9 mouse cellular contexts compared by ENCODE assay signal in the genomic region with DNA sequence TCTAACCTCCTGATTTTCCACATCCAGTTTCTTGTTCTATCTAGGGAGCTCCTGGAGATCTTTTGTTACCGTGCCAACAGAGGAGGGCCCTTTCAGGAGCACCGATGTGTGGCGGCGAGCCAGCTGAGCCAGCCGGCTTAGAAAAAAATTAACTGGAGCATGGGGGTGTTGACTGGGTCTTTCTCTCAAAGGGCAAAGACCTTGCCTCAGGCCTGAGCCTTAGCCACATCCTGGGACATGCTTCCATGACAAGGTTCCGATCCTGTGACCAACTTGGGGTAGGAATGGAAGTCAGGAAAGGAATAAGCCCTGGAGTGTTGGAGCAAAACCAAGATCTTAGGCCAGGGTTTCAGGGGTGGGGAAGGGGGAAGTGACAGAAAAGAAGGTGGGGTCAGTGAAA. TPM values are rescaled to one million over a fixed set of nuclear protein-coding genes. Genes with fewer than 3 reads are reported as not detected.
DNase-seq lines count a peak whose midpoint lies in the region; ATAC-seq and TF ChIP-seq lines count a peak whose summit lies in the region.
"Had no signal": no experiment of that assay in that cellular context is flagged by ENCODE, and none has a peak within 500 bp of the region (broad histone marks: within the 10 kb centered on the region; RNA-seq: fewer than 3 reads in every experiment).

No protein-coding gene starts in this region.

- H3K4me1 ChIP-seq in stomach, embryonic 14.5 days (ENCODE audit: control insufficient read depth, insufficient read depth, low read length), result peaks cover 20% of the 10 kb centered on the region
- 0 out of 2 replicates have a peak, but pooled peaks cover 2% of the 10 kb centered on the region for H3K4me1 ChIP-seq in stomach, postnatal 0 days (replicated peaks; ENCODE audit: control insufficient read depth, insufficient read depth)
- H3K4me1 ChIP-seq in hindbrain, embryonic 10.5 days (replicated peaks), result peaks cover 83% of the 10 kb centered on the region

- no peaks in the 10 kb centered on the region for H3K27me3 ChIP-seq in stomach, embryonic 14.5 days (ENCODE audit: control insufficient read depth, insufficient read depth, low read length)
- H3K27me3 ChIP-seq in stomach, postnatal 0 days (ENCODE audit: control insufficient read depth, insufficient read depth, low read length), result peaks cover 3% of the 10 kb centered on the region; the same call in 1 of the 2 replicates
- H3K27me3 ChIP-seq in hindbrain, embryonic 10.5 days (ENCODE audit: insufficient read depth, poor library complexity, severe bottlenecking), result peaks cover 20% of the 10 kb centered on the region

- TF ChIP-seq EP300 in stomach, postnatal 0 days (optimal IDR thresholded peaks at IDR 0.05), result no peak

- 23% methylated on average over 6 of the region's 6 CpGs for WGBS in stomach, embryonic 14.5 days
- 29% methylated on average over 6 of the region's 6 CpGs for WGBS in stomach, postnatal 0 days
- WGBS in hindbrain, embryonic 10.5 days, result 8% methylated on average over 6 of the region's 6 CpGs

- no peak overlapping the region for H3K9ac ChIP-seq in stomach, embryonic 14.5 days (replicated peaks; ENCODE audit: low read depth, low read length)
- H3K9ac ChIP-seq in stomach, postnatal 0 days (ENCODE audit: low read length), result no peak overlapping the region
- H3K9ac ChIP-seq: lung, embryonic 15.5 days had no signal

- H3K27ac ChIP-seq in stomach, embryonic 14.5 days (ENCODE audit: low read length), result no peak overlapping the region; the same call in 1 of the 2 replicates
- no peak overlapping the region for H3K27ac ChIP-seq in stomach, postnatal 0 days (replicated peaks)
- H3K27ac ChIP-seq in hindbrain, embryonic 10.5 days, result peak overlapping the region; percentile 93
- H3K27ac ChIP-seq: lung, embryonic 15.5 days had no signal

- DNase-seq in stomach, postnatal 0 days (ENCODE audit: low spot score), result no peak
- DNase-seq in hindbrain, embryonic 10.5 days (ENCODE audit: low spot score), result peak; percentile 73
- peak; percentile 94 to 96 for DNase-seq in kidney, postnatal 25 days
- DNase-seq in right cerebral cortex, postnatal 14 days, result peak; percentile 42
- no peak for DNase-seq in cerebellum, adult 9-10 months
- no peak for DNase-seq in thymus, postnatal 25 days
- no peak for DNase-seq in frontal cortex, postnatal 25 days (ENCODE audit: low spot score in 2 of 2)

- no peaks in the 10 kb centered on the region for H3K9me3 ChIP-seq in stomach, embryonic 14.5 days (ENCODE audit: control insufficient read depth, low read depth, low read length)
- H3K9me3 ChIP-seq in stomach, postnatal 0 days (ENCODE audit: control insufficient read depth, low read length), result no peaks in the 10 kb centered on the region
- H3K9me3 ChIP-seq in hindbrain, embryonic 10.5 days, result no peaks in the 10 kb centered on the region
- H3K9me3 ChIP-seq: lung, embryonic 15.5 days had no signal

- no peaks in the 10 kb centered on the region for H3K36me3 ChIP-seq in stomach, embryonic 14.5 days (ENCODE audit: control insufficient read depth, insufficient read depth, low read length)
- no peaks in the 10 kb centered on the region for H3K36me3 ChIP-seq in stomach, postnatal 0 days (ENCODE audit: control insufficient read depth, insufficient read depth, low read length)
- peaks cover 25% of the 10 kb centered on the region for H3K36me3 ChIP-seq in hindbrain, embryonic 10.5 days
- H3K36me3 ChIP-seq: lung, embryonic 15.5 days had no signal

- peak overlapping the region; percentile 93 for H3K4me2 ChIP-seq in stomach, embryonic 14.5 days (replicated peaks; ENCODE audit: low read depth, low read length)
- H3K4me2 ChIP-seq in stomach, postnatal 0 days (replicated peaks; ENCODE audit: low read depth), result no peak overlapping the region
- H3K4me2 ChIP-seq: lung, embryonic 15.5 days had no signal

- H3K4me3 ChIP-seq in stomach, embryonic 14.5 days (ENCODE audit: low read depth, low read length), result no peak overlapping the region
- H3K4me3 ChIP-seq in stomach, postnatal 0 days (ENCODE audit: low read depth, low read length), result no peak overlapping the region
- H3K4me3 ChIP-seq in hindbrain, embryonic 10.5 days, result peak overlapping the region; percentile 68
- H3K4me3 ChIP-seq: lung, embryonic 15.5 days had no signal

- ATAC-seq in stomach, embryonic 14.5 days (ENCODE audit: insufficient number of reproducible peaks, insufficient read depth, low FRiP score, low read depth), result no peak
- ATAC-seq in stomach, postnatal 0 days (ENCODE audit: low FRiP score, low TSS enrichment), result no peak

- no peak for TF ChIP-seq CTCF in stomach, postnatal 0 days (IDR thresholded peaks at IDR 0.05; ENCODE audit: low read depth)

RNA-seq across cellular contexts. Expression of gene Spsb4, which starts 2.9 kb away (rescaled TPM):
- polyA plus RNA-seq in stomach, embryonic 14.5 days (2014; fragmentation: Nextera tagmentation; extraction: Ambion mirVana), result 19.9 and 23.4 TPM in 2 replicates
- polyA plus RNA-seq in stomach, postnatal 0 days (2015; fragmentation: Nextera tagmentation; extraction: Ambion mirVana), result 4.4 and 6.1 TPM in 2 replicates
- polyA plus RNA-seq in hindbrain, embryonic 10.5 days (2016; fragmentation: Nextera tagmentation; extraction: Ambion mirVana), result 159 and 169 TPM in 2 replicates

Comparison
In these comparisons a context has a peak if more than half of its experiments do, and no peak if none do; other contexts are left out.
1. DNase-seq: peak in hindbrain, embryonic 10.5 days (single experiment), kidney, postnatal 25 days (2 of 2) and right cerebral cortex, postnatal 14 days (single experiment); none in stomach, postnatal 0 days (single experiment), cerebellum, adult 9-10 months (single experiment), thymus, postnatal 25 days (single experiment) and frontal cortex, postnatal 25 days (0 of 2).